Mouse (Mus musculus): ENCODE results near the gene Nol9. TPM values are rescaled to one million over a fixed set of nuclear protein-coding genes. Genes with fewer than 3 reads are reported as not detected.

The Nol9 gene
- total and polyA plus RNA-seq, 2 experiments from 2014 or later: 20.1 to 31.8 TPM

- Histone ChIP-seq H3K27me3 (ENCODE audit: insufficient read depth, low read length) (no peaks in the 10 kb centered on the region), H3K4me3 (ENCODE audit: low read depth, low read length) (peak overlapping the region; percentile 30), H3K4me1 (ENCODE audit: insufficient read depth) (peaks cover 13% of the 10 kb centered on the region), H3K9ac (peak overlapping the region; percentile 39; the same call in 1 of the 2 replicates), H3K9me3 (ENCODE audit: low read length) (no peaks in the 10 kb centered on the region), H3K36me3 (ENCODE audit: insufficient read depth) (peaks cover 31% of the 10 kb centered on the region), H3K4me2 (ENCODE audit: low read depth) (peak overlapping the region; percentile 53), H3K27ac (ENCODE audit: low read depth, low read length) (peak overlapping the region; percentile 35; the same call in 1 of the 2 replicates)
- ATAC-seq (peak; percentile 89), DNase-seq (peak; percentile 81)
- no peak for TF ChIP-seq CTCF (IDR thresholded peaks at IDR 0.05; ENCODE audit: low read depth)
- WGBS: 11% methylated on average over 30 of the region's 30 CpGs
Measured at GRCm38 (mm10) chr4:152107971-152108509, 68.9 kb downstream of the Nol9 start.

- Histone ChIP-seq H3K36me3 (ENCODE audit: insufficient read depth) (peaks cover 30% of the 10 kb centered on the region), H3K9me3 (ENCODE audit: low read length) (no peaks in the 10 kb centered on the region), H3K9ac (no peak overlapping the region), H3K4me1 (ENCODE audit: insufficient read depth) (peaks cover 13% of the 10 kb centered on the region), H3K4me3 (ENCODE audit: low read depth, low read length) (no peak overlapping the region; the same call in 1 of the 2 replicates), H3K4me2 (ENCODE audit: low read depth) (peak overlapping the region; percentile 53), H3K27me3 (ENCODE audit: insufficient read depth, low read length) (no peaks in the 10 kb centered on the region), H3K27ac (ENCODE audit: low read depth, low read length) (no peak overlapping the region)
- no peak for DNase-seq
- 89% methylated on average over 5 of the region's 5 CpGs for WGBS
- TF ChIP-seq CTCF (IDR thresholded peaks at IDR 0.05; ENCODE audit: low read depth): no peak
- no peak for ATAC-seq
Measured at GRCm38 (mm10) chr4:152108673-152109072, 69.6 kb downstream of the Nol9 start.

DNA sequence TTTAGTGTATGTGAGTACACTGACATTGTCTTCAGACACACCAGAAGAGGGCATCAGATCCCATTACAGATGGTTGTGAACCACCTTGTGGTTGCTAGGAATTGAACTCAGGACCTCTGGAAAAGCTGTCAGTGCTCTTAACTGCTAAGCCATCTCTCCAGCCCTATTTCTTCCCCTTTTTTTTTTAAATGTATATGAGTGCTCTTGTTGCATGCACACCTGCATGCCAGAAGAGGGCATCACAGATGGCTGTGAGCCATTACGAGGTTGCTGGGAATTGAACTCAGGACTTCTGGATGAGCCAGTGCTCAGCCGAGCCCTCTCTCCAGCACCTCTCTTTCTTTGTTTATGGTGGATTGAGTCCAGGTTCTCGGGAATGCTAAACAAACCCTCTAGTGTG is 70.4 kb downstream of the Nol9 start:
- WGBS: 77% methylated on average over 3 of the region's 3 CpGs
- no peak overlapping the region for H3K27ac ChIP-seq (ENCODE audit: low read depth, low read length)
- ATAC-seq (no peak), DNase-seq (no peak)
- H3K36me3 ChIP-seq (ENCODE audit: insufficient read depth): peaks cover 32% of the 10 kb centered on the region
- H3K27me3 ChIP-seq (ENCODE audit: insufficient read depth, low read length): no peaks in the 10 kb centered on the region; the same call in 1 of the 2 replicates
- no peak overlapping the region for H3K4me3 ChIP-seq (ENCODE audit: low read depth, low read length)
- TF ChIP-seq CTCF (IDR thresholded peaks at IDR 0.05; ENCODE audit: low read depth): peak; percentile 6; the same call in 1 of the 2 replicates
- H3K4me1 ChIP-seq (ENCODE audit: insufficient read depth): peaks cover 13% of the 10 kb centered on the region
- H3K4me2 ChIP-seq (ENCODE audit: low read depth): no peak overlapping the region
- no peak overlapping the region for H3K9ac ChIP-seq
- no peaks in the 10 kb centered on the region for H3K9me3 ChIP-seq (ENCODE audit: low read length)

DNA sequence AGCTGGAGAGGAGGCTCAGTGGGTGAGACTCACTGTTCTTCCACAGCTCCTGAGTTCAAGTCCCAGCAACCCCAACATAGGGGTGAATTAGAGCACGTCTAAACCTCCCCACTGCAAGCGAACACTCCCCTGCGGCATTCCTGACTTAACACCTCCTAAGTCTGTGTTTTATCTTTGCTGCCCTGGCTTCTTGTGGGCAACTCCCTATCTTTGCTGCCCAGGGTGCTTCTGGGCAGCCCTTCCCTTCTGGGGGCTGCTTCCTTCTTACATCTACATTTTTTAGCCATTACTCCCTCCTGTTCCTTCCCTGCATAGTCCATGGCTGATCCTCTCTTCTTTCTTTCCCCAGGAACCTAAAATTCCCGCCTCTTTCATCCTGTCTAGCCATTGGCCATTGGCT is 71.6 kb downstream of the Nol9 start:
- no peak for ATAC-seq

More for the DNA sequence above, 71.6 kb downstream of the Nol9 start:
- Histone ChIP-seq H3K4me3 (ENCODE audit: low read depth, low read length) (no peak overlapping the region), H3K9ac (no peak overlapping the region), H3K27ac (ENCODE audit: low read depth, low read length) (no peak overlapping the region), H3K4me2 (ENCODE audit: low read depth) (no peak overlapping the region), H3K27me3 (ENCODE audit: insufficient read depth, low read length) (peaks cover 8% of the 10 kb centered on the region), H3K4me1 (ENCODE audit: insufficient read depth) (peaks cover 13% of the 10 kb centered on the region), H3K9me3 (ENCODE audit: low read length) (no peaks in the 10 kb centered on the region), H3K36me3 (ENCODE audit: insufficient read depth) (peaks cover 29% of the 10 kb centered on the region)
- 89% methylated on average over 4 of the region's 4 CpGs for WGBS
- DNase-seq: no peak
- no peak for TF ChIP-seq CTCF (IDR thresholded peaks at IDR 0.05; ENCODE audit: low read depth)

Other genes starting within 250 kb of the Nol9 start
- 87.4 and 89.6 TPM in 2 replicates for gene Camta1, start 177.4 kb upstream of the Nol9 start, total RNA-seq (2014; rRNA removed)
- 109 and 131 TPM in 2 replicates for gene Camta1, start 177.4 kb upstream of the Nol9 start, polyA plus RNA-seq (2015; fragmentation: Nextera tagmentation; extraction: Ambion mirVana)
- 72.2 and 75.2 TPM in 2 replicates for gene Dnajc11, start 105.6 kb upstream of the Nol9 start, total RNA-seq (2014; rRNA removed)
- 62.0 and 72.3 TPM in 2 replicates for gene Dnajc11, start 105.6 kb upstream of the Nol9 start, polyA plus RNA-seq (2015; fragmentation: Nextera tagmentation; extraction: Ambion mirVana)
- gene Thap3, start 50.3 kb upstream of the Nol9 start, total RNA-seq (2014; rRNA removed): 19.7 and 22.3 TPM in 2 replicates
- gene Thap3, start 50.3 kb upstream of the Nol9 start, polyA plus RNA-seq (2015; fragmentation: Nextera tagmentation; extraction: Ambion mirVana): 48.8 and 52.2 TPM in 2 replicates
- gene Phf13, start 43.1 kb upstream of the Nol9 start, total RNA-seq (2014; rRNA removed): 15.7 and 17.1 TPM in 2 replicates
- 11.0 and 17.2 TPM in 2 replicates for gene Phf13, start 43.1 kb upstream of the Nol9 start, polyA plus RNA-seq (2015; fragmentation: Nextera tagmentation; extraction: Ambion mirVana)
- gene Klhl21, start 30.5 kb upstream of the Nol9 start, total RNA-seq (2014; rRNA removed): 5.0 and 8.1 TPM in 2 replicates
- 2.6 and 3.4 TPM in 2 replicates for gene Klhl21, start 30.5 kb upstream of the Nol9 start, polyA plus RNA-seq (2015; fragmentation: Nextera tagmentation; extraction: Ambion mirVana)
- 10.5 and 10.9 TPM in 2 replicates for gene Zbtb48, start 11.7 kb upstream of the Nol9 start, total RNA-seq (2014; rRNA removed)
- 13.5 and 14.2 TPM in 2 replicates for gene Zbtb48, start 11.7 kb upstream of the Nol9 start, polyA plus RNA-seq (2015; fragmentation: Nextera tagmentation; extraction: Ambion mirVana)
- 0.54 and 1.00 TPM in 2 replicates for gene Tas1r1, start 753 bp upstream of the Nol9 start, total RNA-seq (2014; rRNA removed)
- gene Tas1r1, start 753 bp upstream of the Nol9 start, polyA plus RNA-seq (2015; fragmentation: Nextera tagmentation; extraction: Ambion mirVana): 1.1 and 1.5 TPM in 2 replicates
- 16.6 and 18.6 TPM in 2 replicates for gene Plekhg5, start 33.2 kb downstream of the Nol9 start, total RNA-seq (2014; rRNA removed)
- gene Plekhg5, start 33.2 kb downstream of the Nol9 start, polyA plus RNA-seq (2015; fragmentation: Nextera tagmentation; extraction: Ambion mirVana): 9.2 and 12.8 TPM in 2 replicates
- 1.4 TPM in 1 of 2 replicates, not detected in the other for gene Tnfrsf25, start 76.6 kb downstream of the Nol9 start, total RNA-seq (2014; rRNA removed)
- gene Tnfrsf25, start 76.6 kb downstream of the Nol9 start, polyA plus RNA-seq (2015; fragmentation: Nextera tagmentation; extraction: Ambion mirVana): 0.19 and 0.30 TPM in 2 replicates
- gene Espn, start 113.0 kb downstream of the Nol9 start, total RNA-seq (2014; rRNA removed): 0.08 and 0.71 TPM in 2 replicates
- 0.50 and 0.69 TPM in 2 replicates for gene Espn, start 113.0 kb downstream of the Nol9 start, polyA plus RNA-seq (2015; fragmentation: Nextera tagmentation; extraction: Ambion mirVana)
- not detected in 2 replicates for gene Hes2, start 119.5 kb downstream of the Nol9 start, total RNA-seq (2014; rRNA removed)
- gene Hes2, start 119.5 kb downstream of the Nol9 start, polyA plus RNA-seq (2015; fragmentation: Nextera tagmentation; extraction: Ambion mirVana): not detected in 2 replicates
- gene Acot7, start 138.8 kb downstream of the Nol9 start, total RNA-seq (2014; rRNA removed): 191 and 193 TPM in 2 replicates
- gene Acot7, start 138.8 kb downstream of the Nol9 start, polyA plus RNA-seq (2015; fragmentation: Nextera tagmentation; extraction: Ambion mirVana): 411 and 466 TPM in 2 replicates
- 53.3 and 71.4 TPM in 2 replicates for gene Gpr153, start 234.9 kb downstream of the Nol9 start, total RNA-seq (2014; rRNA removed)
- gene Gpr153, start 234.9 kb downstream of the Nol9 start, polyA plus RNA-seq (2015; fragmentation: Nextera tagmentation; extraction: Ambion mirVana): 8.2 and 11.4 TPM in 2 replicates